Mouse (Mus musculus) cerebellum, adult 9-11 months (tissue): Measurements from ENCODE around the gene Slc1a2.

ENCODE experiments used
- DNase-seq: peaks from one replicate; pipeline ENCODE4 v3.0.0; 2022

Gene Slc1a2

GRCm38 (mm10) chr2:102828381-102828780, 169.9 kb downstream of the Slc1a2 start:
- no peak for DNase-seq

- DNase-seq, result peak; percentile 55
These were observed 170.7 kb downstream of the Slc1a2 start for GRCm38 (mm10) chr2:102829201-102829600.

- no peak for DNase-seq
These were observed 173.1 kb downstream of the Slc1a2 start for GRCm38 (mm10) chr2:102831547-102831946.

GRCm38 (mm10) chr2:102838179-102838578, 179.7 kb downstream of the Slc1a2 start:
- DNase-seq, result no peak
